Mouse (Mus musculus) liver, embryonic 11.5 days (tissue): ENCODE data around the gene Asic2. TPM values are rescaled to one million over a fixed set of nuclear protein-coding genes. Genes with fewer than 3 reads are reported as not detected.

ENCODE experiments used
- ATAC-seq: fragments of 200-750 bp; cut with Nextera tagmentation; replicated peaks from 2 replicates; pipeline ENCODE4 v1.8.0; 2017; ENCODE audit warnings: moderate number of reproducible peaks, mild to moderate bottlenecking, moderate TSS enrichment, moderate library complexity; ENCODE audit not compliant: low FRiP score
- DNase-seq: peaks from one replicate; pipeline ENCODE4 v3.0.0-alpha.2; 2017; ENCODE audit warnings: low spot score
- H3K27ac ChIP-seq: fragments of 300-500 bp; sonication (generic); 2 replicates; pipeline ENCODE4 v1.5.1; 2014; ENCODE audit warnings: mild to moderate bottlenecking, low read depth, low read length, control low read depth
- H3K27me3 ChIP-seq: fragments of 300-500 bp; sonication (generic); replicated peaks from 2 replicates; pipeline ENCODE4 v1.6.1; 2014; ENCODE audit warnings: low read length, mixed read lengths; ENCODE audit not compliant: control insufficient read depth, insufficient read depth
- H3K36me3 ChIP-seq: fragments of 300-500 bp; sonication (generic); 2 replicates; pipeline ENCODE4 v1.6.1; 2014; ENCODE audit warnings: mild to moderate bottlenecking, low read length, moderate library complexity, mixed read lengths; ENCODE audit not compliant: control insufficient read depth, insufficient read depth
- H3K4me1 ChIP-seq: fragments of 300-500 bp; sonication (generic); replicated peaks from 2 replicates; pipeline ENCODE4 v1.6.1; 2014; ENCODE audit warnings: low read length, mixed read lengths; ENCODE audit not compliant: control insufficient read depth, insufficient read depth
- H3K4me2 ChIP-seq: fragments of 300-500 bp; sonication (generic); 2 replicates; pipeline ENCODE4 v1.6.1; 2014; ENCODE audit warnings: mild to moderate bottlenecking, control low read depth, moderate library complexity
- H3K4me3 ChIP-seq: fragments of 300-500 bp; sonication (generic); 2 replicates; pipeline ENCODE4 v1.5.1; 2014; ENCODE audit warnings: low read depth, low read length, control low read depth
- H3K9ac ChIP-seq: fragments of 300-500 bp; sonication (generic); 2 replicates; pipeline ENCODE4 v1.6.1; 2014; ENCODE audit warnings: low read depth, low read length, control low read depth
- H3K9me3 ChIP-seq: fragments of 300-500 bp; sonication (generic); 2 replicates; pipeline ENCODE4 v1.6.1; 2016; ENCODE audit warnings: low read length, inconsistent platforms, mixed read lengths; ENCODE audit not compliant: control insufficient read depth
- WGBS: fragments of 180-500 bp; shearing (Covaris S2); extraction: QIAGEN DNeasy Blood & Tissue Kit; methylation state at CpG from one replicate; pipeline ENCODE4 v1.1.7; 2014; 5-methylcytosine and 5-hydroxymethylcytosine counted together
- polyA plus RNA-seq: library from polyadenylated mRNA; unstranded; fragments of >200 nt; fragmentation: Nextera tagmentation; extraction: Ambion mirVana; gene quantifications from 2 replicates; pipeline ENCODE4 v1.2.1, GENCODE M21; 2014

The Asic2 gene
- polyA plus RNA-seq, 1 experiment from 2014 or later, result 0.27 TPM

DNA sequence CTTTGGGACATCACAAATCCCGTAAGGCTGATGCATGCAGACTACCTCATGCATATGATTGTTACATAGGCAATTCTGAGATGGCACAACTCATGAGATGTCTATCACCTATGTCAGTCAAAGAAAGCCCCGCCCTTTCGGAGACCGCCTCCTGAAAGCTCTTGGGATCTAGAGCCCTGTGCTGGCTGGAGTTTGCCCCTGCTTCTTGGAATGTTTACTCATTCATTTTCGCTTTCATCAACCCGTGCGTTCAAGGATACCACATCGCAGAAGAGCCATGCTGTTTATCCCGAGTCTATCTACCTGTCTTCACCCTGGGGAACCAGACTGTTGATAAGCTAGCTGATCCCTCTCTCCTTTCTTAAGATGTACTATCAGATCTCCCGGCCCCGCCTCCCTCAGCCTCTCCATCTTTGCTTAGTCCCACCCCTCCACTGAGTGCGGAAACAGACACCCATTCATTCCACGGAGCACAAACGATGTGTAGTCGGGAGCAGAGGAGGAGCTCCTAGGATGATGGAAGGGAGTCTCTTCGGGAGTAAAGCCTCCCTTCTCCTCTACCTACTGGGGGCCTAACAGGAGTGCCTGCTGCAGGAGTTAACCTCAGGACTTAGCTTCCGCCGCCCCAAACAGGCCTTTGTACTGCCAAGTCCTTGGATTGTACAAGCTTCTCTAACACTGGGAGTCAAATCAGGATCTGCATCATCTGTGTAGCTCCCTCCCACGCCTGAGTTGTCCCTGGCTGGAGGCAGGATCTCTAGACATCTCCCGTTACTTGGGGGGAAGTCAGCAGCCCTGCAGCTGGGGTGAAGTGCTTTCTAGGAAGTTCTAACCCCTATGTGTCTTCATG lies 356.1 kb downstream of the Asic2 start:
- H3K36me3 ChIP-seq, result no peaks in the 10 kb centered on the region
- H3K9me3 ChIP-seq, result no peaks in the 10 kb centered on the region
- DNase-seq (no peak), ATAC-seq (no peak)
- H3K4me3 ChIP-seq, result no peak overlapping the region
- H3K27ac ChIP-seq, result no peak overlapping the region
- H3K4me1 ChIP-seq, result no peaks in the 10 kb centered on the region
- H3K4me2 ChIP-seq, result peak overlapping the region; percentile 48
- H3K9ac ChIP-seq, result no peak overlapping the region
- WGBS, result 10% methylated on average over 20 of the region's 20 CpGs
- H3K27me3 ChIP-seq, result peaks cover 16% of the 10 kb centered on the region

DNA sequence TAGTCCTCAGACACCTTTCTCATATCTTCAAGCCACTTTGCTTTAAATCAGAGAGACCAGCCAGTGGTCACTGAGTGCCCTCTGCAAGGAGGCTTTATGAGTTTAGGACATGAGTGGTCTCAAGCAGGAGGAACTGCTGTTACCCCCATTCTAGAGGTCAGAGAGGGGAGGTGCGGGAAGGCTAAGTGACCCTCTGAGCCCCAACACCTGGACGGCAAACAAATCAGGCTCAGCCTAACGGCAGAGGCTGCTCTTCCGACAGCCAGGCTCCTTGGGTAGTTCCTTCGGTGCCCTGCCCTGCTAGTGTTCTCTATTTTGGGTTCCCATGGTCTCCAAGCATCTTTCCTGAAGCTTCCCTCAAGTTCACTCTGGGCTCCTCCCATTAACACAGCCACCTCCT lies 357.8 kb downstream of the Asic2 start:
- Histone ChIP-seq H3K9me3 (no peaks in the 10 kb centered on the region), H3K4me3 (no peak overlapping the region), H3K27me3 (peaks cover 16% of the 10 kb centered on the region), H3K36me3 (no peaks in the 10 kb centered on the region), H3K4me2 (no peak overlapping the region), H3K27ac (no peak overlapping the region), H3K9ac (no peak overlapping the region), H3K4me1 (no peaks in the 10 kb centered on the region)
- DNase-seq (no peak), ATAC-seq (no peak)
- 72% methylated on average over 5 of the region's 5 CpGs for WGBS

DNA sequence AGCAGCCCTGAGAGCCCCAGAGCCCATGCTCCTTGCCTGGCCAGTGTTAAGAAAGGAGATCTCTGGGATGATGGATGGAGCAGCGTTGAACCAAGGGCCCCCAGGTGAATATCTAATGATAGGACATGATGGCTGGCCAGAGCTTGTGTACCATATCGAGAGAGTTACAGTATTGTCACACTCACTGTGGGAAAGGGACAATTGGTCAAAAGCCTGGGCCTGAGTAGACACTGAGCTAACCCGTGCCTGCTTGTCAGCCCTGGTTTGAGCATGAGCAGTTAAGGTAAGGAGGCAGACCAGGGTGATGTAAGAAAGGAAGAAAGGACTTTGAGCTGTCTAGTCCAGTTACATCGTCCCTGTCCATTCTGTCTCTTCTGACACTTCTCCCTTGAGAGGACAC lies 365.3 kb downstream of the Asic2 start:
- ATAC-seq, result no peak
- 63% methylated on average over 4 of the region's 4 CpGs for WGBS
- Histone ChIP-seq H3K4me3 (no peak overlapping the region), H3K4me2 (no peak overlapping the region), H3K36me3 (no peaks in the 10 kb centered on the region), H3K27me3 (no peaks in the 10 kb centered on the region), H3K27ac (no peak overlapping the region), H3K4me1 (no peaks in the 10 kb centered on the region), H3K9me3 (no peaks in the 10 kb centered on the region), H3K9ac (no peak overlapping the region)
- DNase-seq, result no peak

DNA sequence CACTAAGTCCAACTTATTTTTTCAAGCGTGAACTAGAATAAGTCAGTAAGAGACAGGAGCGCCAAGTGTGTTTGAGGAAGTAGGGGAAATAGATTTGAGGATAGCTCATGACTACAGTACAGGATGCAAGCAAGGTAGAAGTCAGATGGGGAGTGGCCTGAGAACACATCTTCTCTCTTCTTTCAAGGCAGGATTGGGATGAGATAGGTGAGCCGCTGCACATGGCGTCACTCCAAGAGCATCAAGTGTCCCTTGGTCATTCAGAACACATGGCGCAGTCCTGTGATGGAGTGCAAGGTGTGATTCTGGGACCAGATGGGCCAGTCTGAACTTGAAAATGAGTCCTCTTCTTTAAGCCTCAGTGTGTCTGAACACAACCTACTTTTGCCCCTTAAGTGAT lies 366.5 kb downstream of the Asic2 start:
- no peak for DNase-seq
- Histone ChIP-seq H3K27me3 (no peaks in the 10 kb centered on the region), H3K9me3 (no peaks in the 10 kb centered on the region), H3K4me3 (no peak overlapping the region), H3K4me1 (no peaks in the 10 kb centered on the region), H3K4me2 (no peak overlapping the region), H3K9ac (no peak overlapping the region), H3K27ac (no peak overlapping the region), H3K36me3 (no peaks in the 10 kb centered on the region)
- WGBS, result 85% methylated on average over 5 of the region's 5 CpGs
- no peak for ATAC-seq

DNA sequence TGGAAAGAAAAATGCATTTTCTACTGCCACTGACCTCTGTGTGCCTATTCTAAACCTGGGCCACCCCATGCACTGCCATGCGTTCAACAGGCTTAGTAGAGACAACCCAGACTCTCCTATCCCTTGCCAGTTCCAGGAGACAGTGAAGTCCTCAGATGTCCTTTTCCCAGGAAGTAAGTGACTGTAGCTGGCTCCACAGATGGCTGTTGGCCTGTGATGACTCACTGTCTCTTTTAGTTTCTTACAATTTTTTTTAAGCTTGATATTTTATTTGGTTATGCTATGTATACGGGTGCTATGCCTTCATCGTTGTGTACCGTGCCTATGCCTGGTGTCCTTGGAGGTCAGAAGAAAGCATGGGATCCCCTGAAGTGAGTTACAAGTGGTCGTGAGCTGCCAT lies 370.7 kb downstream of the Asic2 start:
- no peak for ATAC-seq
- Histone ChIP-seq H3K4me1 (no peaks in the 10 kb centered on the region), H3K9ac (no peak overlapping the region), H3K9me3 (no peaks in the 10 kb centered on the region), H3K36me3 (no peaks in the 10 kb centered on the region), H3K4me3 (no peak overlapping the region), H3K27me3 (no peaks in the 10 kb centered on the region), H3K4me2 (no peak overlapping the region), H3K27ac (no peak overlapping the region)
- DNase-seq, result no peak
- WGBS, result 80% methylated on average over 5 of the region's 5 CpGs

DNA sequence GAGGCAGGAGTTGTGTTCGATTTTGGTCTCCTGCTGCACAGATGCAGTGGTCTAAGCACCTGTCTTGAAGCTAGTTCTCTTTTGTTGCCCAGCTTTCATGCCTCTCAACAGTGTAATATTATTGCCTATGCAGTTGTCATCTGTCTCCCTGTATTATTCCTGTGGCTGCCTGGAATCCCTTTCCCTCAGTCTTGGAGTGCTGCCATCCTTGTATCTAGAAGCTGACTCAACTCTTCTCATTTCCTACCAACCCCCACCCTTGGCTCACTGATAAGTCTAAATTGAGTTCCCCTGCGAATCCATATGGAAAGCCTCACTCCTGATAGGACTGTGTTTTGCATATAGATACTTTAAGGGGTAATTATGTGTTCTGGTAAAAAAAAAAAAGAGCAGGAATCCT lies 373.0 kb downstream of the Asic2 start:
- H3K36me3 ChIP-seq, result no peaks in the 10 kb centered on the region
- H3K4me2 ChIP-seq, result no peak overlapping the region
- 48% methylated on average over 2 of the region's 2 CpGs for WGBS
- H3K9ac ChIP-seq, result no peak overlapping the region
- no peak overlapping the region for H3K4me3 ChIP-seq
- H3K4me1 ChIP-seq, result no peaks in the 10 kb centered on the region
- H3K27me3 ChIP-seq, result no peaks in the 10 kb centered on the region
- no peaks in the 10 kb centered on the region for H3K9me3 ChIP-seq
- ATAC-seq (no peak), DNase-seq (no peak)
- H3K27ac ChIP-seq, result no peak overlapping the region

DNA sequence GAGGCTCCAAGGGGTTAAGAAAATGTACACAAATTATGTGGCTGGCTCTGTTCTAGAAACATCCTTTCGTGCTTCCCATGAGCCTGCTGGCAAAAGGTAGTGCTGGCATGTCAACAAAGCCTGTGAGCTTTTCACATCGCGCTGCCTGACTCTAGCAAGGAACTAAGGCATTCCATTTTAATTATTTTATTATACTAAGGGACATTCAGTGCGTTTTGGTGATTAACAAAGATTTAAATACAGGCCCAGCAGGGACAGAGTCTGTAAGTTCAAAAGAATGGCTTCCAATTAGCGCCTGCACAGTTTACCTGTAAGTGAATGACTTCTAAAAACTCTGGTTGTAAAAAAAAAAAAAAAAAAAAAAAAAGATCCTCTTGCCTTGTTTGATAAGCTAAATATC lies 375.5 kb downstream of the Asic2 start:
- Histone ChIP-seq H3K9me3 (no peaks in the 10 kb centered on the region), H3K4me1 (no peaks in the 10 kb centered on the region), H3K27ac (no peak overlapping the region), H3K9ac (no peak overlapping the region), H3K27me3 (no peaks in the 10 kb centered on the region), H3K36me3 (no peaks in the 10 kb centered on the region), H3K4me2 (no peak overlapping the region), H3K4me3 (no peak overlapping the region)
- DNase-seq (no peak), ATAC-seq (no peak)
- WGBS, result 59% methylated on average over 5 of the region's 5 CpGs

DNA sequence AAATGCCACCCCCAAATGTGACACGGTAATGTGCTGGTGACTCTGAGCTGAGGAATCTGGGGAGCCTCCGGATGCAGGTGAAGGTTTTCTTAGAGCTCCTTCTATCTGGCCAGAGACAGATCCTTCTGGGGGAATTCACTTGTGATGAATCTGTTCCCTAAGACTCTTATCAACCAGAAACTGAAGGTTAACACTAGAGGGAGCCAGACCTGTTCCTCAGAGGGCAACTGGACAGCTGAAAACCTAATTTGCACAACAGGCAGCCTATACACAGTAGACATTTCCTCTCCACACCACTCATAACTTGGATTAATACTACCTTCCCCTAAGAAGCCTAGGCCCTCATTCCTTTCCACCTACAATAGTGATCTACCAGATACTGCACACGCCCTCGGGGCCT lies 377.3 kb downstream of the Asic2 start:
- 62% methylated on average over 4 of the region's 4 CpGs for WGBS
- DNase-seq, result no peak
- Histone ChIP-seq H3K36me3 (no peaks in the 10 kb centered on the region), H3K4me1 (no peaks in the 10 kb centered on the region), H3K4me3 (no peak overlapping the region), H3K4me2 (no peak overlapping the region), H3K27ac (no peak overlapping the region), H3K9me3 (no peaks in the 10 kb centered on the region), H3K27me3 (no peaks in the 10 kb centered on the region), H3K9ac (no peak overlapping the region)
- no peak for ATAC-seq

DNA sequence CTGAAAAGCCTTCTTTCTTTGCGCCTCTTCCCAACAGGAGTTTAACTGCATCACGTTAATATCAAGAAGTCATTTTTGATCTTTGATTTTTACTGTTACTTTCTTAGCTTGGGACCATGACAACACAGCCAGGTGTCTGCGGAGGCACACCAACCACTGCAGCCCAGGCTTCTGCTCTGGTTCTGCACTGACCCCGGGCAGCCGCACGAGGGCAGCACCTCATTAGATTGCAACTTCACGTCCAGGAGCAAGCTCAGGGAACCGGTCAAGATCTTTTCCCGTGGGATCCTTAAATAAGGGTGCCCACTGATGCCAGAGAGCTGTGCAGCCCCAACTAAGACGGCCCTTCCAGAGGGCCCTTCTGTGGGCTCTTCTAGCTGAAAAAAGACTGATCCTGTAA lies 379.6 kb downstream of the Asic2 start:
- Histone ChIP-seq H3K27ac (no peak overlapping the region), H3K9ac (no peak overlapping the region), H3K27me3 (no peaks in the 10 kb centered on the region), H3K4me2 (no peak overlapping the region), H3K9me3 (no peaks in the 10 kb centered on the region), H3K36me3 (no peaks in the 10 kb centered on the region), H3K4me1 (no peaks in the 10 kb centered on the region), H3K4me3 (no peak overlapping the region)
- WGBS, result 12% methylated on average over 10 of the region's 10 CpGs
- DNase-seq (peak; percentile 46), ATAC-seq (no peak)
